Mouse (Mus musculus) embryonic fibroblast, embryonic 13.5 days (primary cell): ENCODE data around the gene Dmrta1.

Experiments
- CTCF ChIP-seq: IDR thresholded peaks from 2 replicates; pipeline ENCODE4 v1.5.1; 2011; ENCODE audit warnings: mild to moderate bottlenecking, control low read depth, low read length, moderate library complexity, borderline replicate concordance; ENCODE audit not compliant: insufficient read depth
- POLR2A ChIP-seq: IDR thresholded peaks from 2 replicates; pipeline ENCODE4 v1.6.1; 2011; ENCODE audit warnings: low read depth, mild to moderate bottlenecking, control low read depth, low read length, moderate library complexity

GRCm38 (mm10) chr4:89679195-89679594 is at the start of gene Dmrta1:
- TF ChIP-seq CTCF (no peak), POLR2A (no peak)
